Mouse (Mus musculus) left cerebral cortex, adult 18-20 months (tissue): ENCODE measurements around the gene Dmkn. TPM values are rescaled to one million over a fixed set of nuclear protein-coding genes. Genes with fewer than 3 reads are reported as not detected.
"Not testable (repeated sequence)": the region's sequence is repeated elsewhere in the genome, so short reads cannot be mapped to it uniquely, and the experiment has no call there.

Source experiments
- DNase-seq, 2 experiments: peaks; one replicate each; pipeline ENCODE4 v3.0.0; 2021 to 2022; ENCODE audit warnings: low spot score in 2 of 2, mixed read lengths in 1 of 2
- total RNA-seq, 2 experiments: library from RNA; stranded (reverse); gene quantifications; 2 replicates each; pipeline ENCODE4 v1.2.3; 2021

Dmkn gene
- total RNA-seq, 2 experiments from 2014 or later, result 1.9 to 4.0 TPM

DNA sequence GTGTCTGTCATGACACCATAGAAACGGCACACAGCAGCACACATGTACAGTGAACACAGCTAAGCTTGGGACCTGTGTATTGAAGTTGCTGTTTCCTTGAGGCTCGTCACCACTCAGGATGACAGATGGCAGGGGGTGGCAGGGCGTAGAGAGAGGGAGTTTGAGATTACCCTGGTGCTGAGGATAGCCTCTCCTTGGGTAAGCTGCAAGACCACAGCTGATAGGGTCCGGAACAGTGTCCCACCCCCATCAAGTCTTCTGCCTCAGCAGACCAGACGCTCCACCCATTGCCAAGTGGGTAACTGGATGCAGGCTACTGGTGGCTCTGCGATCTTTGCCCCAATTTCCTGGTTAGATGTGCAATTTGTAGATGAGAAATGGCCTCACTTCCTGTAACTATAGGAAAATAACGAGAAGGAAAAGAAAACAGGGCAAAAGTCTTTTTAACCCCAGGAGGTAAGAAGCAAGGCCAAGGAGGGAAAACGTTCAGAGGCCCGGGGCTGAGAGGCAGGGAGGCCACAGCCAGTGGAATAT, 48.3 kb downstream of the Dmkn start:
- DNase-seq, result no peak

DNA sequence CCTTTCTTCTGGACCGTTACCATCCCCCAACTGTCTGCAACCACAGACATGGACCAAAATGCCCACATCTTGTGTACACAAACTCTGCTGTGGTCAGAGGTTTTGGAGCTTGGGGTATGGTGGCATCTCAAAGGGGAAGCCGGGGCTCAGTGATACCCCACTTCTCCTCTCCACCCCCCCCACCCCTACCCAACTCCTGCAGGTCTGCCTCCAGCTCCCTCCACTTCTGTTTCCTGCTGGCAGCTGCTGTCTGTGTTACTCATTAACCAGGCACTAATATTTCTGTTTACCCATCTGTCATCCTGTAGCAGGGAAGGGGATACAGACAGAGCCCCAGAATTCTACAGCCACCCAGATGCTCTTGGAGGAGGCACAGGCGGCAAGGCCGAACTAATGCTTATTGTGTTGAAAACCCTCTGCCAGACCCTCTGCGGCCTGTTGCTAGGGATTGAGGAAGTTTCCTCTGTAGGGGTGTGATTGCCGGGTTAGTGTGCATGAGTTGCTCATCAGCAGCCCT, 48.8 kb downstream of the Dmkn start:
- no peak for DNase-seq

DNA sequence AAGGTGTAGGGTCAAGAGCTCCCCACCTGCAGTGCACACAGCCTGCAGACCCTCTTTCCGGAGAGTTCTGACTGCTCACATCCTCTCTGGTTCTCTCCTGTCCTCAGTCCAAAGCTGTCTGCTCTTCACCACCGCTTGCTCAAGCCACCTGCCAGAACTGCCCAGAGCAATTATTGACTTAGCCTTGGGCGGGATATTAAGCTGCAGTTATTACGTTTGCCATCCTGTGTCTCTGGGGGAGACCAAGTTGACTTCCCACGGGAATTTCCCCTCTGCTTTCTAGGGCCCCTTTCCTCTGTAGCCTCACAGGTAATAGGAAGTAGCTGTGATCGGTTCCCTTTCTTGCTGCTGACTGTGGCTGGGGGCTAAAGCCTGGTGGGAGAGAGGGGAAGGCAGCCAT, 56.6 kb downstream of the Dmkn start:
- no peak for DNase-seq

DNA sequence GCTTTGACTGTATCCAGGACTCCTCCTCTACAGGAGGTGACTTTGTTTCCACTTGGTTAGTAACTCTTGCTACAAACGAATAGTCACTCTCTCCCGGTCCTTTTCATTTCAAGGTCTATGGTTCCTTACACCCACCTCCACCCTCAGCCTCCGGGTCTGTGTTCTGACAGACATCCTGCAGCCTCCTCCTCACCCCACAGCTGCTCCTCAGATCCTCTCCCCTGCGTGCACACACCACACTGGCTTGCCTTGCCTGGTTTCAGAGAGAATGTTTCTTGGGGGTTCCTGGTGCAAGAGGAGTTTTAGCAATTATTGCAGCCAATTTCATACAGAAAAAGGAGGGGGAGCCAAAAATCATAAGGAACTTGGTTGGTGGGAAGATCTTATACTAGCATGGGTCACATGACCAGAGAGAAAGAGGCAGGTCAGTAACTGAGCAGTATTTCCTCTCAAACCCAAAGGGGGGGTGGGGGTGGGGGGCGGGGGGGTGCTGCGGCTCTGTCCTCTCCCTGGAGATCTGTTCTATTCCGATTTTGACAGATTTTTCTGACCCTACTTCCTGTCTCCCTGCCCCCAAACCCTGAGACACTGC, 57.4 kb downstream of the Dmkn start:
- DNase-seq, result no peak

DNA sequence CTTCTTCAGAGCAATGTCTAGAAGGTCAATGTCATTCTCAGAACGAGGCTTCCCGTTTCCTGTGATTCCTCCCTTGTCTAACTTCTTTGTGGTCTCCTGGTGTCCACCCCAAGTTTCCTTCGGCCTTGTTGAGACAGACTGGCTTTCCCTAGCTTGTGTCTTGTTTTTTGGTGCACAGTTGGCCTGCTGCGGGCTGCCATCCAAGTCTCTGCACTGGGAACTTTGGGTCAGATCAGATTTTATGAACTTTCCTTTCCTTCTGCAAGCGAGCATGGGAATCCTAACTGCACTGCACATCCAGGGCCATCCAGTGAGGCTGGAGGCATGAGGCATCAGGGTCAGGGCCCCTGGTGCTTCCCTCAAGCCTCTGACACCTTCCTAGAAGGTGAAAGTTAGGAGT, 58.0 kb downstream of the Dmkn start:
- no peak for DNase-seq

DNA sequence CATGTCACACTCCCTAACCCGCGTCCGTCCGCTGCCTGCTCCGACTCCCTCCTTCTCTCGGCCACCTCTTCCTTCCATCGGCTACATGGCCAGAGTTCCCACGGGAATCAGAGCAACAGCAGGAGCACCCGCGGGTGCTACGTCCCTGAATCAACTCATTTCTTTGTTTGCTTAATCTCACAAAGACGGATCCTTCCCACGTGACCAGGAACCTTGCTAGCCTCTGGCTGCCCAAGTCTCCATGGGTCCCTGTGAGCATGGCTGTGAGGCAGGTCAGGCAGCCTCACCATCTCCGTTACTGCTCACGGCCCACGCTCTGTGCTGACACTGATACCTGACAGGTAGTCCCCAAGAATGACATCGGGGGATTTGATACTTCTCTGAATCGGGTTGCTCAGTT, 60.1 kb downstream of the Dmkn start, which contains the start of gene Ffar2:
Gene Ffar2 (minus strand): TSS at position 101 of the 400 bp plus-strand sequence.
- no peak for DNase-seq

DNA sequence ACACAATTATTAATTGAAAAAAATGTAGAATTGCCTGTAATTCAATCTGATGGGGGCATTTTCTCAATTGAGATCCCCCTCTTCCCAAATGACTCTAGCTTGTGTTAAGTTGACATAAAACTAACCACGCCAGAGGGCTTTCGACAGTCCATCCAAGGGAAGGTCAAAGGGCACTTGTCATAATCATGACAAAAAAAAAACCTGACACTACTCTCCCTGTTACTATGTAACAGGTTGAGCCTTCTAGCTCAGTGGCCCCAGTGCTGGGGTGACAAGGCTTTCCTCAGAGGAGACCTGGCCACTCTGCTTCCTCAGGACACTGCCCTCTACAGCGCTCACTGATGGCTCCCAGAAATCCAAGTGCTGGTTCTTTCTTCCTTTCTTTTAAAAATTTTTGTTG, 60.8 kb downstream of the Dmkn start:
- no peak for DNase-seq

DNA sequence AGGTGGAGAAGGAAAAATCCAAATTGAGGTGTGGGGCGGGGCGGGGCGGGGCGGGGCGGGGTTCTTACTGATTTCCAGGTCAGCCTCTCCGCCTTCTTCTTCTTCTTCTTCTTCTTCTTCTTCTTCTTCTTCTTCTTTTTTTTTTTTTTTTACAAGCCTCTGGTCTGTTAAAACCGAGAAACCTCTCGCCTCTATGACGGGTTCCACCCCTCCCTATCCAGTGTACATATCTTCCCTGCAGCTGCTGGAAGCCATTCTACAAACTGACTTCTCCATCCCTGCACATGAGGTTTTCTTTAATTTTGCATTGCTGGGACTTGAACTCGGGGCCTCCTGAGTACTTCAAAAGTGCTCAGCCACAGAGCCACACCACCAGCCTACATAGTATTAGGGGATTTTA, 63.1 kb downstream of the Dmkn start:
- no peak for DNase-seq

DNA sequence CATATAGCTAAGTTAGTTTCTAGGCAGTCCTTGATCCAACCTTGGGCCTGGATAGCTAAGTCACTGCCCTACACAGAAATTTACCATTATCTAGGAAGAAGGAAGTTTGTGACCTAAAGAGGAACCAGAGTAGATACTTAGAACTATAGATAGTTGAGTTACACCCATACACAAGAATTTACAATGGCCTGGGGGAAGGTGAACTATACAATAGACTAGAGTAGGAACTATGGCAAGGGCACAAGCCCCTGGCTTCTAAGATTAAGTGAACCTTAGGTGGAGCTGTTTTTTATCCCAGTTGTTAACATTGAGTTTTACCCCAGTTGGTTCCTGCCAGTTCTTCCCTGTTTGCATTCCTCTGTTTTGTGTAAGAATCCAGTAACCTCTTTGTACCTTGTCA, 65.3 kb downstream of the Dmkn start:
- DNase-seq, result not testable (repeated sequence)

DNA sequence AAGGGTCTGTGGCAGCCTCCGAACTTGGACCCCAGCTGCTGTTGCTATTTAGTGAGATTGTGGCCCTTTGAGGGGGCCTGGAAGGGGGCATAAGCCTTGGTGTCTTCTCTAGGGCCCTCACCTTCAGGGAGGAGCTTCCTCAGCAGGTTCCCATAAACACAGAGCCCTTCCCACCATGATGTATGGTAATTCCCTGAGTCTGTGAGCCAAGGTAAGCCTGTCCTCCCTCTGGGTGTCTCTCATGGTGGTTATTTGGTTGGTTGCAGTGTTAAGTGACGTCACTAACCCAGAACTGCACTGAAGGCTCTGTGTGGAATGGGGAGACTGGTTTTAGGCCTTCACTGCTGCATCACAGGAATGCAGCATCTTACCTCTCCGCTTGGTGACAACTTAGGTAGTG, 65.9 kb downstream of the Dmkn start:
- DNase-seq, result no peak

Other genes with a start within 250 kb of the Dmkn start
- 100 to 1,000 TPM; 179 to 187 TPM for gene Arhgap33, start 228.7 kb upstream of the Dmkn start, total RNA-seq
- gene Hspb6, start 211.6 kb upstream of the Dmkn start, total RNA-seq, result 1 to 10 TPM; 3.7 to 4.3 TPM
- 1 to 10 TPM; 3.8 TPM for gene Proser3, start 211.5 kb upstream of the Dmkn start, total RNA-seq
- 10 to 100 TPM; 56.8 to 60.4 TPM for gene Lin37, start 203.9 kb upstream of the Dmkn start, total RNA-seq
- 10 to 100 TPM; 64.4 to 71.5 TPM for gene U2af1l4, start 200.5 kb upstream of the Dmkn start, total RNA-seq
- gene Gm49396, start 200.4 kb upstream of the Dmkn start, total RNA-seq, result 1 to 10 TPM; 7.5 to 8.1 TPM
- gene Psenen, start 200.1 kb upstream of the Dmkn start, total RNA-seq, result 10 to 100 TPM; 87.7 to 94.4 TPM
- 1 to 10 TPM; 2.9 to 4.7 TPM for gene Igflr1, start 198.3 kb upstream of the Dmkn start, total RNA-seq
- gene Kmt2b, start 175.0 kb upstream of the Dmkn start, total RNA-seq, result 10 to 100 TPM; 40.0 to 48.4 TPM
- not detected for gene Zbtb32, start 164.8 kb upstream of the Dmkn start, total RNA-seq
- gene Upk1a, start 150.9 kb upstream of the Dmkn start, total RNA-seq, result under 1 TPM; 0.26 to 0.70 TPM
- 100 to 1,000 TPM; 606 to 625 TPM for gene Cox6b1, start 137.6 kb upstream of the Dmkn start, total RNA-seq
- gene Etv2, start 127.9 kb upstream of the Dmkn start, total RNA-seq, result not detected
- 10 to 100 TPM; 66.6 to 79.5 TPM for gene Rbm42, start 113.4 kb upstream of the Dmkn start, total RNA-seq
- gene Haus5, start 98.8 kb upstream of the Dmkn start, total RNA-seq, result 1 to 10 TPM; 5.2 to 7.6 TPM
- not detected for gene Pmis2, start 92.2 kb upstream of the Dmkn start, total RNA-seq
- gene 2200002J24Rik, start 64.8 kb upstream of the Dmkn start, total RNA-seq, result not detected
- gene Atp4a, start 51.5 kb upstream of the Dmkn start, total RNA-seq, result under 1 TPM; 0.26 to 0.66 TPM
- gene Tmem147, start 34.2 kb upstream of the Dmkn start, total RNA-seq, result 100 to 1,000 TPM; 114 to 129 TPM
- not detected for gene Gapdhs, start 20.1 kb upstream of the Dmkn start, total RNA-seq
- gene Sbsn, start 12.3 kb upstream of the Dmkn start, total RNA-seq, result 10 to 100 TPM in 1 of 2 experiments, 1 to 10 TPM in 1; 8.2 to 12.9 TPM
- gene Krtdap, start 24.1 kb downstream of the Dmkn start, total RNA-seq, result not detected
- not detected for gene Ffar2, start 60.0 kb downstream of the Dmkn start, total RNA-seq
- gene Ffar3, start 92.4 kb downstream of the Dmkn start, total RNA-seq, result not detected
- gene Ffar1, start 97.8 kb downstream of the Dmkn start, total RNA-seq, result not detected
- gene Cd22, start 116.6 kb downstream of the Dmkn start, total RNA-seq, result under 1 TPM in 1 of 2 experiments, not detected in 1; 0.09 TPM
- gene Mag, start 151.1 kb downstream of the Dmkn start, total RNA-seq, result 100 to 1,000 TPM in 1 of 2 experiments, 10 to 100 TPM in 1; 91.4 to 101 TPM
- not detected for gene Hamp2, start 160.9 kb downstream of the Dmkn start, total RNA-seq
- not detected for gene Hamp, start 180.3 kb downstream of the Dmkn start, total RNA-seq
- gene Usf2, start 193.0 kb downstream of the Dmkn start, total RNA-seq, result 100 to 1,000 TPM; 123 to 124 TPM
- 10 to 100 TPM in 1 of 2 experiments, 1 to 10 TPM in 1; 8.2 to 10.7 TPM for gene Lsr, start 209.7 kb downstream of the Dmkn start, total RNA-seq
- under 1 TPM in 1 of 2 experiments, not detected in 1; 0.28 TPM for gene Fam187b, start 210.0 kb downstream of the Dmkn start, total RNA-seq